Mouse (Mus musculus): ENCODE measurements around the gene Abcc6. TPM values are rescaled to one million over a fixed set of nuclear protein-coding genes. Genes with fewer than 3 reads are reported as not detected.

The Abcc6 gene
- total and polyA plus RNA-seq, 2 experiments from 2014 or later: 0.34 to 0.62 TPM

- no peak for ATAC-seq
- WGBS: 90% methylated on average over 6 of the region's 6 CpGs
- Histone ChIP-seq H3K4me1 (ENCODE audit: insufficient read depth) (peaks cover 14% of the 10 kb centered on the region), H3K27me3 (ENCODE audit: insufficient read depth, low read length) (no peaks in the 10 kb centered on the region), H3K36me3 (ENCODE audit: insufficient read depth) (peaks cover 30% of the 10 kb centered on the region), H3K9ac (no peak overlapping the region), H3K27ac (ENCODE audit: low read depth, low read length) (no peak overlapping the region), H3K4me3 (ENCODE audit: low read depth, low read length) (no peak overlapping the region), H3K4me2 (ENCODE audit: low read depth) (no peak overlapping the region), H3K9me3 (ENCODE audit: low read length) (no peaks in the 10 kb centered on the region)
- no peak for TF ChIP-seq CTCF (IDR thresholded peaks at IDR 0.05; ENCODE audit: low read depth)
- no peak for DNase-seq
These were observed 7.3 kb upstream of the Abcc6 start for GRCm38 (mm10) chr7:46037433-46037832.

GRCm38 (mm10) chr7:46035468-46035867 is 5.4 kb upstream of the Abcc6 start:
- ATAC-seq: no peak
- no peak overlapping the region for H3K4me3 ChIP-seq (ENCODE audit: low read depth, low read length)
- no peaks in the 10 kb centered on the region for H3K27me3 ChIP-seq (ENCODE audit: insufficient read depth, low read length)

GRCm38 (mm10) chr7:46034991-46035390 is 4.9 kb upstream of the Abcc6 start:
- 0 out of 2 replicates have a peak overlapping the region, but pooled peaks have one; percentile 71 for H3K9ac ChIP-seq
- no peak overlapping the region for H3K27ac ChIP-seq (ENCODE audit: low read depth, low read length)
- no peak overlapping the region for H3K4me3 ChIP-seq (ENCODE audit: low read depth, low read length)
- peaks cover 14% of the 10 kb centered on the region for H3K4me1 ChIP-seq (ENCODE audit: insufficient read depth)
- ATAC-seq (no peak), DNase-seq (no peak)
- no peaks in the 10 kb centered on the region for H3K9me3 ChIP-seq (ENCODE audit: low read length)
- peak overlapping the region; percentile 84 for H3K4me2 ChIP-seq (ENCODE audit: low read depth)
- no peak for TF ChIP-seq CTCF (IDR thresholded peaks at IDR 0.05; ENCODE audit: low read depth)
- H3K27me3 ChIP-seq (ENCODE audit: insufficient read depth, low read length): no peaks in the 10 kb centered on the region
- H3K36me3 ChIP-seq (ENCODE audit: insufficient read depth): peaks cover 14% of the 10 kb centered on the region
- 82% methylated on average over 2 of the region's 2 CpGs for WGBS

More at GRCm38 (mm10) chr7:46035468-46035867, 5.4 kb upstream of the Abcc6 start:
- H3K36me3 ChIP-seq (ENCODE audit: insufficient read depth): peaks cover 14% of the 10 kb centered on the region
- no peak overlapping the region for H3K4me2 ChIP-seq (ENCODE audit: low read depth)
- H3K4me1 ChIP-seq (ENCODE audit: insufficient read depth): peaks cover 14% of the 10 kb centered on the region
- no peak overlapping the region for H3K27ac ChIP-seq (ENCODE audit: low read depth, low read length)
- no peak for TF ChIP-seq CTCF (IDR thresholded peaks at IDR 0.05; ENCODE audit: low read depth)
- H3K9me3 ChIP-seq (ENCODE audit: low read length): no peaks in the 10 kb centered on the region
- WGBS: 90% methylated on average over 2 of the region's 2 CpGs
- no peak overlapping the region for H3K9ac ChIP-seq
- DNase-seq: no peak

- under 1% methylated on average over 29 of the region's 35 CpGs for WGBS
- 0 out of 2 replicates have a peak overlapping the region, but pooled peaks have one; percentile 45 for H3K27ac ChIP-seq (ENCODE audit: low read depth, low read length)
These were observed 3.8 kb upstream of the Abcc6 start for GRCm38 (mm10) chr7:46033870-46034337.

GRCm38 (mm10) chr7:46033109-46033869 is 3.2 kb upstream of the Abcc6 start, which contains the start of gene Nomo1:
Gene Nomo1 (plus strand): TSS chr7:46033698.
- Histone ChIP-seq H3K4me1 (ENCODE audit: insufficient read depth) (peaks cover 14% of the 10 kb centered on the region), H3K4me2 (ENCODE audit: low read depth) (peak within 1 kb of the TSS; percentile 84), H3K9me3 (ENCODE audit: low read length) (no peaks in the 10 kb centered on the region), H3K27me3 (ENCODE audit: insufficient read depth, low read length) (no peaks in the 10 kb centered on the region), H3K36me3 (ENCODE audit: insufficient read depth) (peaks cover 6% of the 10 kb centered on the region; the same call in 1 of the 2 replicates), H3K27ac (ENCODE audit: low read depth, low read length) (0 out of 2 replicates have a peak within 1 kb of the TSS, but pooled peaks have one; percentile 45), H3K9ac (peak within 1 kb of the TSS; percentile 71), H3K4me3 (ENCODE audit: low read depth, low read length) (peak within 1 kb of the TSS; percentile 68)
- ATAC-seq: peak; percentile 98
- 5% methylated on average over 43 of the region's 44 CpGs for WGBS
- DNase-seq: peak; percentile 98
- peak; percentile 84 for TF ChIP-seq CTCF (IDR thresholded peaks at IDR 0.05; ENCODE audit: low read depth)

More at GRCm38 (mm10) chr7:46033870-46034337, 3.8 kb upstream of the Abcc6 start:
- no peaks in the 10 kb centered on the region for H3K27me3 ChIP-seq (ENCODE audit: insufficient read depth, low read length)
- peak overlapping the region; percentile 84 for H3K4me2 ChIP-seq (ENCODE audit: low read depth)
- ATAC-seq (no peak), DNase-seq (no peak)
- peaks cover 8% of the 10 kb centered on the region; the same call in 1 of the 2 replicates for H3K36me3 ChIP-seq (ENCODE audit: insufficient read depth)
- peak overlapping the region; percentile 68 for H3K4me3 ChIP-seq (ENCODE audit: low read depth, low read length)
- no peak for TF ChIP-seq CTCF (IDR thresholded peaks at IDR 0.05; ENCODE audit: low read depth)
- peak overlapping the region; percentile 71 for H3K9ac ChIP-seq
- H3K4me1 ChIP-seq (ENCODE audit: insufficient read depth): peaks cover 14% of the 10 kb centered on the region
- no peaks in the 10 kb centered on the region for H3K9me3 ChIP-seq (ENCODE audit: low read length)

- DNase-seq (no peak), ATAC-seq (no peak)
- no peak overlapping the region for H3K4me2 ChIP-seq (ENCODE audit: low read depth)
- H3K27ac ChIP-seq (ENCODE audit: low read depth, low read length): no peak overlapping the region
- WGBS: 80% methylated on average over 2 of the region's 2 CpGs
- TF ChIP-seq CTCF (IDR thresholded peaks at IDR 0.05; ENCODE audit: low read depth): no peak
- no peaks in the 10 kb centered on the region for H3K9me3 ChIP-seq (ENCODE audit: low read length)
- H3K4me1 ChIP-seq (ENCODE audit: insufficient read depth): peaks cover 14% of the 10 kb centered on the region
- H3K27me3 ChIP-seq (ENCODE audit: insufficient read depth, low read length): no peaks in the 10 kb centered on the region
- H3K9ac ChIP-seq: no peak overlapping the region
- no peaks in the 10 kb centered on the region for H3K36me3 ChIP-seq (ENCODE audit: insufficient read depth)
- no peak overlapping the region for H3K4me3 ChIP-seq (ENCODE audit: low read depth, low read length)
These were observed 973 bp upstream of the Abcc6 start for GRCm38 (mm10) chr7:46031075-46031474.
